Mouse (Mus musculus) cerebellum, adult 2 months (tissue): ENCODE data around the gene Plpp3. TPM values are rescaled to one million over a fixed set of nuclear protein-coding genes. Genes with fewer than 3 reads are reported as not detected.

ENCODE experiments used
- DNase-seq, 2 experiments: peaks; one replicate each; pipeline ENCODE4 v3.0.0; 2021
- H3K27ac ChIP-seq: fragments of 200-500 bp; 2 replicates; pipeline ENCODE4 v1.5.1; 2012; ENCODE audit warnings: low read length, control low read depth, inconsistent platforms; ENCODE audit not compliant: insufficient read depth
- H3K27me3 ChIP-seq: fragments of 200-500 bp; 2 replicates; pipeline ENCODE4 v1.6.1; 2012; ENCODE audit warnings: inconsistent platforms, mild to moderate bottlenecking, low read length, moderate library complexity; ENCODE audit not compliant: control insufficient read depth, insufficient read depth
- H3K4me1 ChIP-seq: fragments of 200-500 bp; 2 replicates; pipeline ENCODE4 v1.6.1; 2011; ENCODE audit warnings: low read length; ENCODE audit not compliant: control insufficient read depth, insufficient read depth
- H3K4me3 ChIP-seq: fragments of 200-500 bp; replicated peaks from 2 replicates; pipeline ENCODE3; 2011; ENCODE audit warnings: mild to moderate bottlenecking, low read depth, low read length, control low read depth; ENCODE audit not compliant: insufficient read depth
- CTCF ChIP-seq: fragments of 200-500 bp; IDR thresholded peaks from 2 replicates; pipeline ENCODE4 v1.5.1; 2011; ENCODE audit warnings: low read depth, mild to moderate bottlenecking, control low read depth, low read length, moderate library complexity, borderline replicate concordance; ENCODE audit not compliant: insufficient read depth
- POLR2A ChIP-seq: fragments of 200-500 bp; IDR thresholded peaks from 2 replicates; pipeline ENCODE4 v1.6.1; 2011; ENCODE audit warnings: low read length, control low read depth, borderline replicate concordance; ENCODE audit not compliant: insufficient read depth
- WGBS: fragments of 180-500 bp; shearing (Covaris S2); methylation state at CpG from one replicate; pipeline ENCODE4 v1.1.7; 2018; 5-methylcytosine and 5-hydroxymethylcytosine counted together
- polyA plus RNA-seq: library from polyadenylated mRNA; depleted of rRNA; stranded (reverse); fragments of >200 nt; gene quantifications from 2 replicates; pipeline ENCODE4 v1.2.3, GENCODE M21; 2012

Gene Plpp3
- polyA plus RNA-seq, 1 experiment: 158 TPM

- Histone ChIP-seq H3K4me1 (no peaks in the 10 kb centered on the region), H3K27ac (no peak overlapping the region), H3K4me3 (no peak overlapping the region), H3K27me3 (peaks cover under 1% of the 10 kb centered on the region; the same call in 1 of the 2 replicates)
- TF ChIP-seq POLR2A (no peak), CTCF (no peak)
- DNase-seq: no peak
- 88% methylated on average over 9 of the region's 9 CpGs for WGBS
Measured at GRCm38 (mm10) chr4:105196993-105197765, 40.0 kb downstream of the Plpp3 start.

- no peaks in the 10 kb centered on the region; the same call in 1 of the 2 replicates for H3K4me1 ChIP-seq
- no peak overlapping the region for H3K4me3 ChIP-seq
- peaks cover 2% of the 10 kb centered on the region; the same call in 1 of the 2 replicates for H3K27me3 ChIP-seq
- no peak for DNase-seq
- H3K27ac ChIP-seq: no peak overlapping the region
- no peak for TF ChIP-seq CTCF
- no peak for TF ChIP-seq POLR2A
- WGBS: 35% methylated on average over 5 of the region's 5 CpGs
Measured at GRCm38 (mm10) chr4:105198696-105199095, 41.5 kb downstream of the Plpp3 start.

GRCm38 (mm10) chr4:105199345-105199744 is 42.2 kb downstream of the Plpp3 start:
- WGBS: 78% methylated on average over 8 of the region's 8 CpGs
- Histone ChIP-seq H3K27ac (no peak overlapping the region), H3K27me3 (peaks cover 2% of the 10 kb centered on the region; the same call in 1 of the 2 replicates), H3K4me3 (no peak overlapping the region), H3K4me1 (peaks cover 3% of the 10 kb centered on the region; the same call in 1 of the 2 replicates)
- no peak for TF ChIP-seq CTCF
- TF ChIP-seq POLR2A: no peak
- DNase-seq: no peak

GRCm38 (mm10) chr4:105200624-105201524 is 43.7 kb downstream of the Plpp3 start:
- 65% methylated on average over 14 of the region's 14 CpGs for WGBS
- H3K4me3 ChIP-seq: no peak overlapping the region
- TF ChIP-seq CTCF: no peak
- no peak for TF ChIP-seq POLR2A
- H3K4me1 ChIP-seq: peaks cover 3% of the 10 kb centered on the region; the same call in 1 of the 2 replicates
- H3K27me3 ChIP-seq: peaks cover 2% of the 10 kb centered on the region; the same call in 1 of the 2 replicates
- no peak for DNase-seq
- no peak overlapping the region for H3K27ac ChIP-seq

GRCm38 (mm10) chr4:105202439-105202838 is 45.3 kb downstream of the Plpp3 start:
- H3K4me3 ChIP-seq: no peak overlapping the region
- TF ChIP-seq CTCF: no peak
- no peak for TF ChIP-seq POLR2A
- no peak overlapping the region for H3K27ac ChIP-seq
- peaks cover 3% of the 10 kb centered on the region; the same call in 1 of the 2 replicates for H3K4me1 ChIP-seq
- DNase-seq: no peak
- WGBS: 62% methylated on average over 3 of the region's 3 CpGs
- peaks cover 2% of the 10 kb centered on the region; the same call in 1 of the 2 replicates for H3K27me3 ChIP-seq

- peak in 1 of 2 experiments; percentile 16 for DNase-seq
- H3K4me1 ChIP-seq: peaks cover 3% of the 10 kb centered on the region; the same call in 1 of the 2 replicates
- no peak overlapping the region for H3K27ac ChIP-seq
- 8% methylated on average over 2 of the region's 2 CpGs for whole genome bisulfite sequencing
- H3K27me3 ChIP-seq: peaks cover 2% of the 10 kb centered on the region; the same call in 1 of the 2 replicates
- TF ChIP-seq POLR2A (no peak), CTCF (no peak)
- H3K4me3 ChIP-seq: no peak overlapping the region
Measured at GRCm38 (mm10) chr4:105203303-105203761, 46.2 kb downstream of the Plpp3 start.

GRCm38 (mm10) chr4:105204071-105204470 is 46.9 kb downstream of the Plpp3 start:
- 52% methylated on average over 9 of the region's 9 CpGs for WGBS
- no peak overlapping the region for H3K4me3 ChIP-seq
- no peak for DNase-seq
- no peak for TF ChIP-seq POLR2A
- TF ChIP-seq CTCF: no peak
- peaks cover 2% of the 10 kb centered on the region; the same call in 1 of the 2 replicates for H3K27me3 ChIP-seq
- H3K4me1 ChIP-seq: peaks cover 3% of the 10 kb centered on the region; the same call in 1 of the 2 replicates
- no peak overlapping the region for H3K27ac ChIP-seq
